Mouse (Mus musculus) hindbrain, embryonic 11.5 days (tissue): ENCODE results near the gene Htra1. TPM values are rescaled to one million over a fixed set of nuclear protein-coding genes. Genes with fewer than 3 reads are reported as not detected.
A peak's percentile ranks its signal among the peaks of the same experiment; 100 is the strongest.

Source experiments
- ATAC-seq: fragments of 200-750 bp; cut with Nextera tagmentation; 2 replicates; pipeline ENCODE4 v1.8.0; 2017; ENCODE audit warnings: mild to moderate bottlenecking, moderate TSS enrichment, moderate library complexity; ENCODE audit not compliant: low FRiP score
- DNase-seq: peaks from one replicate; pipeline ENCODE4 v3.0.0-alpha.2; 2015; ENCODE audit warnings: low spot score
- H3K27ac ChIP-seq: fragments of 300-500 bp; sonication (generic); 2 replicates; pipeline ENCODE4 v1.5.1; 2014; ENCODE audit warnings: mild to moderate bottlenecking, low read depth, low read length
- H3K27me3 ChIP-seq: fragments of 300-500 bp; sonication (generic); 2 replicates; pipeline ENCODE4 v1.6.1; 2014; ENCODE audit warnings: mild to moderate bottlenecking, low read length, moderate library complexity, mixed read lengths; ENCODE audit not compliant: control insufficient read depth, insufficient read depth
- H3K36me3 ChIP-seq: fragments of 300-500 bp; sonication (generic); 2 replicates; pipeline ENCODE4 v1.6.1; 2014; ENCODE audit warnings: mild to moderate bottlenecking, low read length, moderate library complexity, mixed read lengths; ENCODE audit not compliant: control insufficient read depth, insufficient read depth
- H3K4me1 ChIP-seq: fragments of 300-500 bp; sonication (generic); replicated peaks from 2 replicates; pipeline ENCODE4 v1.6.1; 2014; ENCODE audit warnings: low read length, mixed read lengths; ENCODE audit not compliant: control insufficient read depth, insufficient read depth
- H3K4me2 ChIP-seq: fragments of 300-500 bp; sonication (generic); replicated peaks from 2 replicates; pipeline ENCODE4 v1.6.1; 2014; ENCODE audit warnings: mild to moderate bottlenecking, low read depth, low read length
- H3K4me3 ChIP-seq: fragments of 300-500 bp; sonication (generic); 2 replicates; pipeline ENCODE4 v1.5.1; 2014; ENCODE audit warnings: low read depth, low read length
- H3K9ac ChIP-seq: fragments of 300-500 bp; sonication (generic); 2 replicates; pipeline ENCODE4 v1.6.1; 2014; ENCODE audit warnings: low read depth, low read length
- H3K9me3 ChIP-seq: fragments of 300-500 bp; sonication (generic); 2 replicates; pipeline ENCODE4 v1.6.1; 2016; ENCODE audit warnings: low read length; ENCODE audit not compliant: control insufficient read depth
- WGBS: fragments of 180-500 bp; shearing (Covaris S2); extraction: QIAGEN DNeasy Blood & Tissue Kit; methylation state at CpG from one replicate; pipeline ENCODE4 v1.1.7; 2014; 5-methylcytosine and 5-hydroxymethylcytosine counted together
- polyA plus RNA-seq: library from polyadenylated mRNA; unstranded; fragments of >200 nt; fragmentation: Nextera tagmentation; extraction: Ambion mirVana; gene quantifications from 2 replicates; pipeline ENCODE4 v1.2.1, GENCODE M21; 2014

The Htra1 gene
- polyA plus RNA-seq, 1 experiment from 2014 or later: 19.0 TPM

DNA sequence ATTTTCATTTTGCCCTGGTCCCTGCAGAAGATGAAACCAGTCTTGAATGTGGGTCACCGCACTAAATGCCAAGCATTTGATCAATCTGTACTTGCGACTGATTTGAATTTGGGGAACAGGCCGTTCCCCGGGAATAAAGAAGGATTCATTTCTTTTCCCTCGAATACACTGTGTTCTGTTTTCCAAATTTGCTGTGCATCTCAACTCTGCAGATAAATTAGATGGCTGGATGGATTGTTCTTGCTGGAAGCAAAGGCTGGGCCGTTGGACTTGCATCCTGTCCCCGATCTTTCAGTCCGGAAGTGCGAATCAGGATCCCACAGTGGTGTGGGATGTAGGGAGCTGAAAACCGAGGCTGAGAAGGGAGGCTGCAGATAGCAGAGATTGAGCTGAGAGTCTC, 17.5 kb downstream of the Htra1 start:
- H3K9me3 ChIP-seq: no peaks in the 10 kb centered on the region
- ATAC-seq: no peak
- H3K36me3 ChIP-seq: no peaks in the 10 kb centered on the region
- WGBS: 87% methylated on average over 10 of the region's 10 CpGs
- no peak overlapping the region for H3K4me3 ChIP-seq
- DNase-seq: no peak
- H3K27ac ChIP-seq: no peak overlapping the region
- H3K4me1 ChIP-seq: no peaks in the 10 kb centered on the region
- no peak overlapping the region for H3K9ac ChIP-seq
- H3K4me2 ChIP-seq: no peak overlapping the region
- no peaks in the 10 kb centered on the region for H3K27me3 ChIP-seq

DNA sequence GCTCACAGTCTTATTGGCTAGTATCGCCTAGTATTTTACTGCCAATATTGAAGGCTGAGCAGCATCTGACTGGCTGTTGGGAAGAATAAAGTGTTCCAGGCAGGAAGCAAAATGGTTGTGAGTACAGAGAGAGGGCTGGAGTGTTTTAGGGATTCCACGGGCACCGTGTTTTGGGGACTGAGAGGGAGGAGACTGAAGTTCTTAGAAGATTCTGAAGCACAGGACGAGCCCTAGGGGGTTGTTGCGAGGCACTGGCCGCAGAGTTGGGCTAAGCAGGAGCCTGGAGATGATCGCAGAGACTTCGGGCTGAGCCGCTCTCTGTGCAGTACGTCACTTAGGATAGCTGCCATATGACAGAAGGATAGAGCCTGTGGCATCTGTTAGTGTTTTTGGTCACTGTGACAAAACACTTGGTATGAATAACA, 18.3 kb downstream of the Htra1 start:
- no peak for ATAC-seq
- WGBS: 87% methylated on average over 10 of the region's 10 CpGs
- H3K4me1 ChIP-seq: no peaks in the 10 kb centered on the region

DNA sequence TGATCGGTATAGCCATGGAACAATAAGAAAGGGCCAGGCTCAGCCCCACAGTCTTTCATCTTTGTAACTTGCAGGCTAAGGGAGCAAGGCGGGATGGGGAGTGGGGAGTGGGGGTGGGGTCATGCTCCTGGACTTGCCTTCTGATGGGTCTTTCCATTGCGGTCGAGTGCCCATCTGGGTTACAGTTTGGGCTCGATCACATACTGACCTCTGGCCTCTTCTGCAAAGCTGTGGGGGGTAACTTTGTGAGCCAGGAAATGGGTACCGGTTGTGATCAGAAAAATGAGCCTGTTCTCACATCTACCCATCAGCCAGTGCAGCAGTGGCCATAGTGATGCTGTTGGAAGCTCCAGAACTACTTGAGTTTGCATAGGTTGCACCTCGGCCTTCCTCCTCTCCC, 22.6 kb downstream of the Htra1 start:
- no peak for ATAC-seq
- Histone ChIP-seq H3K4me3 (no peak overlapping the region), H3K4me2 (no peak overlapping the region), H3K9me3 (no peaks in the 10 kb centered on the region), H3K36me3 (no peaks in the 10 kb centered on the region), H3K27me3 (no peaks in the 10 kb centered on the region), H3K27ac (no peak overlapping the region), H3K9ac (no peak overlapping the region), H3K4me1 (no peaks in the 10 kb centered on the region)
- no peak for DNase-seq
- 54% methylated on average over 7 of the region's 7 CpGs for WGBS

More for the DNA sequence above, 18.3 kb downstream of the Htra1 start:
- no peaks in the 10 kb centered on the region for H3K27me3 ChIP-seq
- H3K27ac ChIP-seq: no peak overlapping the region
- no peak overlapping the region for H3K4me2 ChIP-seq
- no peaks in the 10 kb centered on the region for H3K9me3 ChIP-seq
- no peak for DNase-seq
- H3K36me3 ChIP-seq: no peaks in the 10 kb centered on the region
- no peak overlapping the region for H3K9ac ChIP-seq
- H3K4me3 ChIP-seq: no peak overlapping the region

DNA sequence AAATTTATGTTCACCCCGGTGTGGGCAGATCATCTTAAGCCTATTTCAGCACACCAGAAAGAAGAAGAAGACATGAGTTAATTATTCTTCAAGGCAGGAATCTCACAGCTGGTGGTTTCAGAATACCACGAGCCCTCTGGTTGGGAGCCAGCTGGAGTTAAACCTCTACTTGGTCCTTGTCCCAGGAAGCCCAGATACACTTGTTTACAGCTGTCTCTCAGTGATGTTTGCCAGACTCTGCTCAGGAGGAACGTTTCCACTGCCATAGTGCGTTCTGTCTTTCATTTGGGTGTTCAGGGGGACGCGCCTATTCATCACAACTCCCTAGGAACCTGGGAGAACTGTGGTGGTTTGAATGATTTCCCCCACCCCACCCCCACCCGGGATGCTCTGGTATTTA, 24.0 kb downstream of the Htra1 start:
- Histone ChIP-seq H3K27me3 (no peaks in the 10 kb centered on the region), H3K9ac (no peak overlapping the region), H3K36me3 (no peaks in the 10 kb centered on the region), H3K9me3 (no peaks in the 10 kb centered on the region), H3K4me3 (no peak overlapping the region), H3K4me2 (no peak overlapping the region), H3K4me1 (no peaks in the 10 kb centered on the region), H3K27ac (no peak overlapping the region)
- DNase-seq: no peak
- no peak for ATAC-seq
- WGBS: 54% methylated on average over 7 of the region's 7 CpGs

DNA sequence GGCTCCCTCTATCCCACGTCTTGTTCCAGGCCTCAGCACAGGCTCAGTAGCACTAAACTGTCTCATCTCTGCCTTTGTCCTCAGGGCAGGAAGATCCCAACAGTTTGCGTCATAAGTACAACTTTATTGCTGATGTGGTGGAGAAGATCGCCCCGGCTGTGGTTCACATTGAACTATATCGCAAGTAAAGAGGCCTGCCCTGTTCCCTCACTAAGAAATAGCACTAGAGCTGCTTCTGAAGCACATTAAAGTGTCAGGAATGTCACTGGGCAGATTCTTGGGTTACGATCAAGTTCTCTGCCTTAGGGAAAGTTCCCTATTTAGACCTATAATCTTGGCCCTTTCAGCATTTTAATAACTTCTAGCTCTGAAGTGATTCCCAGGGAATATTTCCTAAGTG, 25.5 kb downstream of the Htra1 start:
- Histone ChIP-seq H3K4me2 (no peak overlapping the region), H3K9me3 (no peaks in the 10 kb centered on the region), H3K9ac (no peak overlapping the region), H3K4me3 (no peak overlapping the region), H3K27me3 (no peaks in the 10 kb centered on the region), H3K4me1 (no peaks in the 10 kb centered on the region), H3K27ac (no peak overlapping the region), H3K36me3 (no peaks in the 10 kb centered on the region)
- ATAC-seq (no peak), DNase-seq (no peak)
- WGBS: 94% methylated on average over 6 of the region's 6 CpGs

DNA sequence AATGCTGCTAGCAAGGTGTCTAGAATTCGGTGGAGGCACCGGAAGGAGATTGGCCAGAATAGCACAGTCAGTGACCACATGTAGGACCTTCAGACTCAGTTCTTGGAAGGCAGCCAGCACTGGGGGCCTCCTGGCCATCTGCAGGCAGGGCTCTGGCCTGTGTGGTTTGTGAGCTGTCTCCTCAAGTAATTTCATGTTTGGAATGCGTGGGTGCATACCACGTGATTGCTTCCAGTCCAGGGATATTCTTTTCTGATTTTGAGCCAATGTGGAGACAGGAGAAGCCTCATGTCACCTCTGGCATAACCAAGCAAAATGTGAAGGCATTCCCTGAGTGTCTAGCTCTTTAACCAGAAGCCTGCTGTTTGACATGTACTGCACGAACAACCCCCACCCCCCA, 28.8 kb downstream of the Htra1 start:
- WGBS: 67% methylated on average over 5 of the region's 5 CpGs
- ATAC-seq: no peak
- no peaks in the 10 kb centered on the region for H3K36me3 ChIP-seq
- no peak overlapping the region for H3K4me2 ChIP-seq
- H3K9me3 ChIP-seq: no peaks in the 10 kb centered on the region
- H3K9ac ChIP-seq: no peak overlapping the region
- H3K4me1 ChIP-seq: no peaks in the 10 kb centered on the region
- H3K27ac ChIP-seq: no peak overlapping the region
- no peaks in the 10 kb centered on the region for H3K27me3 ChIP-seq
- DNase-seq: no peak
- no peak overlapping the region for H3K4me3 ChIP-seq

DNA sequence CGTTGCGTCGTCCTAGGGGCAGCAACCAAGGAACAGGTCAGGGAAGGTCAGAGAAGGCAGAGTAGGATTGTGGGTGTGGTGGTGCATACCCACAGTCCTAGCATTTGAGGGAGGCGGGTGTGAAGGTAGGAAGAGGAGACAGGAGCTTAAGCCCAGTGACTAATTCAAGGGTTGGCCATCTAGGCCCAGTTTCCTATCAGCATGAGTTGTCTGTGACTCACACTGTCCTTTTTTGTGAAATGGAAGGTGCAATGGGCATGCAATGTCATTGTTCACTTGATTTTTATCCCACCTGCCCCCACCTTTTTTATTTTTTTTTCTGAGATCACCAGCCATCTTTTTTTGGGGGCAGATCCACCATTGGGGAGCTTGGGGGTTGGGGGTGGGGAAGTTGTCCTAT, 29.5 kb downstream of the Htra1 start:
- DNase-seq: no peak
- H3K27ac ChIP-seq: no peak overlapping the region

DNA sequence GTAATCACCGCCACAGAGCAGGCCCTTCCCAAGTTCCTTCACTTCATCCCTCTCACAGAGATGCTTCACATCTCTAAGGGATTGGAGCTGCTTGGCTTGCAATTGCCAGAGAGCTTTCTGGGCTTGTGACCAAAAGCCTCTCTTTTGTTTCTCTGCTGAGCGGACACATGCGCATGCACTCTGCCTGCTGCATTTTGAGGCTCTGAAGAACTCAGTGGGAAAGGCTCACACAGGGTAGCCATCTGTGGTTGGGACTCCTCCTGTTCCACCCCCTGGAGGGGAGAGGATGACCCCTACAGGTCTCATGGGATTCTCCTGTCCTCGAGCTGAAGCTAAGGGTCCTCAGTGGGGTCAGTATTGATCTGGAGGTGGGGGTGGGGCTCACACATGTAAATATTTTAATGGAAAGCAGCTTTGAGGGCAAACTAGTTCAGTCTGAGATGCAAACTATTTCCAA, 30.0 kb downstream of the Htra1 start:
- DNase-seq (peak; percentile 24), ATAC-seq (no peak)
- Histone ChIP-seq H3K27me3 (no peaks in the 10 kb centered on the region), H3K36me3 (no peaks in the 10 kb centered on the region), H3K9ac (no peak overlapping the region), H3K9me3 (no peaks in the 10 kb centered on the region), H3K4me3 (no peak overlapping the region), H3K27ac (0 out of 2 replicates have a peak overlapping the region, but pooled peaks have one; percentile 21), H3K4me2 (no peak overlapping the region), H3K4me1 (no peaks in the 10 kb centered on the region)
- 64% methylated on average over 4 of the region's 4 CpGs for WGBS

More for the DNA sequence above, 29.5 kb downstream of the Htra1 start:
- H3K9ac ChIP-seq: no peak overlapping the region
- no peaks in the 10 kb centered on the region for H3K9me3 ChIP-seq
- no peaks in the 10 kb centered on the region for H3K4me1 ChIP-seq
- no peak overlapping the region for H3K4me2 ChIP-seq
- no peaks in the 10 kb centered on the region for H3K27me3 ChIP-seq
- ATAC-seq: no peak
- no peak overlapping the region for H3K4me3 ChIP-seq
- H3K36me3 ChIP-seq: no peaks in the 10 kb centered on the region
- WGBS: 85% methylated on average over 4 of the region's 4 CpGs

DNA sequence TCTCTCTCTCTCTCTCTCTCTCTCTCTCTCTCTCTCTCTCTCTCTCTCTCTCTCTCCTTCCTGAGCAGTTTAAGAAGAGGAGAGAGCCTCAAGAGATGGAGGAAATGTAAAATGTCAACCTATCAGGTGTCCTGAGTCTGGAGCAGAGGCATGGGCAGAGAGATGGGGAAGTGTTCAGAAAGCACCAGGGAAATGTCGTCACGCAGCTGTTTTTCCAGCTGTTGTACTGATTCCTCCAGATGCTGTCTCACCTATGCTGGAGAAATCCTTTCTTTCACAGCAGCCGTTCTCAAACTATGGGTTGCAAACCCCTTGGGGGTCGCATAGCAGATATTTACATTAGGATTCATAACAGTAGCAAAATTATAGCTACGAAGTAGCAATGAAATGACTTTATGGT, 30.5 kb downstream of the Htra1 start:
- H3K27ac ChIP-seq: no peak overlapping the region
- H3K9ac ChIP-seq: no peak overlapping the region
- H3K4me3 ChIP-seq: no peak overlapping the region
- no peak for DNase-seq
- no peak overlapping the region for H3K4me2 ChIP-seq
- ATAC-seq: no peak
- no peaks in the 10 kb centered on the region for H3K27me3 ChIP-seq
- no peaks in the 10 kb centered on the region for H3K4me1 ChIP-seq
- WGBS: 67% methylated on average over 5 of the region's 5 CpGs
- H3K9me3 ChIP-seq: no peaks in the 10 kb centered on the region
- H3K36me3 ChIP-seq: no peaks in the 10 kb centered on the region
